Mouse (Mus musculus) liver, embryonic 11.5 days (tissue): ENCODE results near the gene Dnaic1. TPM values are rescaled to one million over a fixed set of nuclear protein-coding genes. Genes with fewer than 3 reads are reported as not detected.

Source experiments
- ATAC-seq: fragments of 200-750 bp; cut with Nextera tagmentation; replicated peaks from 2 replicates; pipeline ENCODE4 v1.8.0; 2017; ENCODE audit warnings: moderate number of reproducible peaks, mild to moderate bottlenecking, moderate TSS enrichment, moderate library complexity; ENCODE audit not compliant: low FRiP score
- DNase-seq: peaks from one replicate; pipeline ENCODE4 v3.0.0-alpha.2; 2017; ENCODE audit warnings: low spot score
- H3K27ac ChIP-seq: fragments of 300-500 bp; sonication (generic); 2 replicates; pipeline ENCODE4 v1.5.1; 2014; ENCODE audit warnings: mild to moderate bottlenecking, low read depth, low read length, control low read depth
- H3K27me3 ChIP-seq: fragments of 300-500 bp; sonication (generic); replicated peaks from 2 replicates; pipeline ENCODE4 v1.6.1; 2014; ENCODE audit warnings: low read length, mixed read lengths; ENCODE audit not compliant: control insufficient read depth, insufficient read depth
- H3K36me3 ChIP-seq: fragments of 300-500 bp; sonication (generic); 2 replicates; pipeline ENCODE4 v1.6.1; 2014; ENCODE audit warnings: mild to moderate bottlenecking, low read length, moderate library complexity, mixed read lengths; ENCODE audit not compliant: control insufficient read depth, insufficient read depth
- H3K4me1 ChIP-seq: fragments of 300-500 bp; sonication (generic); replicated peaks from 2 replicates; pipeline ENCODE4 v1.6.1; 2014; ENCODE audit warnings: low read length, mixed read lengths; ENCODE audit not compliant: control insufficient read depth, insufficient read depth
- H3K4me2 ChIP-seq: fragments of 300-500 bp; sonication (generic); 2 replicates; pipeline ENCODE4 v1.6.1; 2014; ENCODE audit warnings: mild to moderate bottlenecking, control low read depth, moderate library complexity
- H3K4me3 ChIP-seq: fragments of 300-500 bp; sonication (generic); 2 replicates; pipeline ENCODE4 v1.5.1; 2014; ENCODE audit warnings: low read depth, low read length, control low read depth
- H3K9ac ChIP-seq: fragments of 300-500 bp; sonication (generic); 2 replicates; pipeline ENCODE4 v1.6.1; 2014; ENCODE audit warnings: low read depth, low read length, control low read depth
- H3K9me3 ChIP-seq: fragments of 300-500 bp; sonication (generic); 2 replicates; pipeline ENCODE4 v1.6.1; 2016; ENCODE audit warnings: low read length, inconsistent platforms, mixed read lengths; ENCODE audit not compliant: control insufficient read depth
- WGBS: fragments of 180-500 bp; shearing (Covaris S2); extraction: QIAGEN DNeasy Blood & Tissue Kit; methylation state at CpG from one replicate; pipeline ENCODE4 v1.1.7; 2014; 5-methylcytosine and 5-hydroxymethylcytosine counted together
- polyA plus RNA-seq: library from polyadenylated mRNA; unstranded; fragments of >200 nt; fragmentation: Nextera tagmentation; extraction: Ambion mirVana; gene quantifications from 2 replicates; pipeline ENCODE4 v1.2.1, GENCODE M21; 2014

Dnaic1 gene
- polyA plus RNA-seq, 1 experiment from 2014 or later = 1.6 TPM

DNA sequence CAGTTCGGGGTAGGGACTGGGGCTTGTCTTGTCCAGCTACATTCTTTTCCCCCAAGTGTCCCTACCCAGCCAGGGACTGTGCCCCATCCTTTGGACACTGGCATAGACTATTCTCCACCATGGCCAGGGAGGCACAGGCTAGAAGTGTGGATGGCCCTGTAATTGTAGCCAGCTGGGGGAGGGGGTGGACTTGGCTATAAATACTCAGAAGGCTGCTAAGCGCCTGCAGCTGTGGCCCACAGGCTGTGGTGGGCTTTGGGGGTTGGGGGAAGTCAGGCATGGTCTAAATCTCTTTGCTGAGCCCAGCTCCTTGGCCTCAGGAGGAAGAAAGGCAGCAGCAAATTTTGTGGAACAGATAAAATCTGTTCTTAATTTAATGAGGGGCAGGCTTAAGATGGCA lies 66.3 kb downstream of the Dnaic1 start:
- peaks cover 19% of the 10 kb centered on the region for H3K27me3 ChIP-seq
- no peak overlapping the region for H3K27ac ChIP-seq
- H3K9ac ChIP-seq = no peak overlapping the region
- ATAC-seq = no peak
- no peak for DNase-seq
- 52% methylated on average over 2 of the region's 2 CpGs for WGBS
- no peak overlapping the region for H3K4me3 ChIP-seq
- H3K4me2 ChIP-seq = no peak overlapping the region
- peaks cover 18% of the 10 kb centered on the region for H3K4me1 ChIP-seq
- H3K9me3 ChIP-seq = no peaks in the 10 kb centered on the region
- H3K36me3 ChIP-seq = no peaks in the 10 kb centered on the region; the same call in 1 of the 2 replicates

- DNase-seq = no peak
- Histone ChIP-seq H3K9ac (no peak overlapping the region), H3K9me3 (no peaks in the 10 kb centered on the region), H3K27ac (no peak overlapping the region), H3K4me1 (peaks cover 15% of the 10 kb centered on the region), H3K36me3 (no peaks in the 10 kb centered on the region; the same call in 1 of the 2 replicates), H3K4me2 (no peak overlapping the region), H3K27me3 (peaks cover 19% of the 10 kb centered on the region), H3K4me3 (no peak overlapping the region)
- ATAC-seq = no peak
- WGBS = 32% methylated on average over 7 of the region's 7 CpGs
Measured at GRCm38 (mm10) chr4:41636366-41636765, 66.8 kb downstream of the Dnaic1 start.

GRCm38 (mm10) chr4:41636882-41637635 lies 67.5 kb downstream of the Dnaic1 start:
- Histone ChIP-seq H3K4me2 (no peak overlapping the region; the same call in 1 of the 2 replicates), H3K27me3 (peaks cover 19% of the 10 kb centered on the region)
- WGBS = 70% methylated on average over 10 of the region's 10 CpGs

GRCm38 (mm10) chr4:41638186-41638731 lies 68.7 kb downstream of the Dnaic1 start:
- Histone ChIP-seq H3K36me3 (no peaks in the 10 kb centered on the region; the same call in 1 of the 2 replicates), H3K4me3 (no peak overlapping the region), H3K27ac (no peak overlapping the region), H3K9me3 (no peaks in the 10 kb centered on the region), H3K4me1 (peaks cover 11% of the 10 kb centered on the region), H3K27me3 (peaks cover 19% of the 10 kb centered on the region), H3K9ac (no peak overlapping the region), H3K4me2 (no peak overlapping the region)
- 86% methylated on average over 10 of the region's 10 CpGs for WGBS
- no peak for DNase-seq
- ATAC-seq = no peak

More at GRCm38 (mm10) chr4:41636882-41637635, 67.5 kb downstream of the Dnaic1 start:
- H3K36me3 ChIP-seq = no peaks in the 10 kb centered on the region; the same call in 1 of the 2 replicates
- no peak for ATAC-seq
- DNase-seq = no peak
- peaks cover 11% of the 10 kb centered on the region for H3K4me1 ChIP-seq
- H3K9ac ChIP-seq = no peak overlapping the region
- no peak overlapping the region for H3K4me3 ChIP-seq
- H3K9me3 ChIP-seq = no peaks in the 10 kb centered on the region
- no peak overlapping the region for H3K27ac ChIP-seq

DNA sequence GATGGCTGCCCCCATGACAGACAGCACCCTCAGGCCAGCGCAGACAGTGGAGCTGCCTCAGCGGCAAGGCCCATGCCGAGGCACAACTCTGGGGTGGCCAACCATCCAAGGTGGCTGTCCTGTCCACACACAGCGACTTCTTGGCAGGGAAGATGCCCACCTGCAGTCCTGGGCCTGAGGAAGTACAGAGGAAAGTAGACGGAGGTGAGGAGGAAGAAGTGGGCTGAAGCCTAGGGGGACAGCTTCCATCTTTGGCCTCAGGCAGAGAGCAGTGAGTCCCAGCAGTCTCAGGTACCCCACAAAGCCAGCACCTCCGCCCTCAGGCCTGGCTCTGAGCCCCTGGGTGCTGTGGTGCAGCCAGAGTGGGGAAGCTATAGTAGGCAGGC lies 69.2 kb downstream of the Dnaic1 start:
- Histone ChIP-seq H3K4me1 (peaks cover 11% of the 10 kb centered on the region), H3K9ac (no peak overlapping the region), H3K27ac (no peak overlapping the region), H3K4me2 (no peak overlapping the region), H3K36me3 (no peaks in the 10 kb centered on the region), H3K27me3 (peaks cover 19% of the 10 kb centered on the region), H3K4me3 (no peak overlapping the region), H3K9me3 (no peaks in the 10 kb centered on the region)
- DNase-seq = no peak
- ATAC-seq = no peak
- 69% methylated on average over 6 of the region's 6 CpGs for WGBS

DNA sequence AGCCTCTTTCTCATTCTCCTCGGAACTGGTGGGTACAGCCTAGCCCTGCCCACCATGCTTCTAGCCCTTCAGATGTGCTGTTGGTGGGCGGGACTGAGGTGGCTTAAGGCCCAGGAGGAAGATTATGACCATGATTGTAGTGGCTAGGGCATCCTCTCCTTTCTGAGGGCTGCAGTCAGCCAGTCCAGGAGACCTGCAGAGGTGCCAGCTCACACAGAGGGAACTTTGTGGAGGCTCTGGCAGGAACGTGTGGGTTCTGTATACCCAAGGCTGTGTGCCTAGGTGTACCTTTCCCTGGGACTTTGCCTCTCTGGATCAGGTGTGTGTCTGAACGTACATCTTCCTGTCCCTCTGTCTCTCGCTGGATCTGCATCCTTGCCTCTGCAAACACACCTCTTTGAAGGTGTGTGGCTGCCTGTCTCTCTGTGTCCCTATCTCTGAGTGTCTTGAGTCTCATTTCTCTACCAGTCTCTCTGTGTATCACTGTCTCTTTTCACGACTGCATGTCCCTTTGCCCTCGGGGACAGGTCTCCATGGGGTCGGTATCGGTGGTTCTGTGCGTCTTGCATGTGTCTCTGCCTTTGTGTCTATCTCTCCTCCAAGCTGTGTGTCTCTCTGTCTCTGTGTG lies 69.8 kb downstream of the Dnaic1 start:
- no peak for DNase-seq
- Histone ChIP-seq H3K4me2 (peak overlapping the region; percentile 90), H3K4me3 (peak overlapping the region; percentile 54), H3K9me3 (no peaks in the 10 kb centered on the region), H3K4me1 (peaks cover 11% of the 10 kb centered on the region), H3K9ac (peak overlapping the region; percentile 68), H3K27me3 (peaks cover 19% of the 10 kb centered on the region), H3K36me3 (no peaks in the 10 kb centered on the region), H3K27ac (no peak overlapping the region)
- WGBS = 19% methylated on average over 10 of the region's 10 CpGs
- ATAC-seq = 0 out of 2 replicates have a peak, but pooled peaks have one; percentile 6

DNA sequence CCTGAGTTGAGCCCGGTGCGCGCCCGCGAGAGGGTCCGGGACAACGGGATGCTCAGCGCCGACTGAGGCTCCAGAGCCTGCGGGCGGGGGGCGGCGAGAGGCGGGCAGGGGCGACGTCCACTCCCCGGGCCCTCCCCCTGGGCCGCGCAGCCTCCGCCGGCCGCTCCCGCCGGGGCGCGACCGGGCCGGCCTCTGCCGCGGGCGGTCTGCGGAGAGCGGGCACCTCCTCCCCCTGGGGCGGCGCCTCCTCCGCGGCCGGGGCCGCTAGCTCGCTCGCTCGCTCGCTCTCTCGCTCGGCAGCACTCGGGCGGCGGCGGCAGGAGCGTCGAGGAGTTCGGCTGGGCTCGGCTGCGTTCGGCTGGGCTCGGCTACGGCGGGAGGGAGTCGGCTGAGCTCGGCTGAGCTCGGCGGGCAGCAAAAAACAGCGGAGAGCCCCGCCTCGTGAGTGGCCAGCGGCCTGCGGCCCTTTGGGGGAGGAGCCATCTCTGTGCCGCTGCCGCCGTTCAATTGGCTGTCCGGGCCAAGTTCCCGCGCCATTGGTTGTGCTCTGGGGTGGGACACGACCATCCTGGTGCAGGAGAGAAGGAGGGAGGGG lies 70.4 kb downstream of the Dnaic1 start, which contains the start of gene Enho:
Gene Enho, minus strand, starts transcription at position 412 of the 595 bp plus-strand sequence.
- DNase-seq (peak; percentile 95), ATAC-seq (peak; percentile 90)
- Histone ChIP-seq H3K4me2 (peak within 1 kb of the TSS; percentile 90), H3K27me3 (peaks cover 19% of the 10 kb centered on the region), H3K9me3 (no peaks in the 10 kb centered on the region), H3K4me1 (peaks cover 11% of the 10 kb centered on the region), H3K36me3 (no peaks in the 10 kb centered on the region), H3K27ac (no peak within 1 kb of the TSS), H3K4me3 (peak within 1 kb of the TSS; percentile 54), H3K9ac (peak within 1 kb of the TSS; percentile 68)
- WGBS = under 1% methylated on average over 53 of the region's 74 CpGs

DNA sequence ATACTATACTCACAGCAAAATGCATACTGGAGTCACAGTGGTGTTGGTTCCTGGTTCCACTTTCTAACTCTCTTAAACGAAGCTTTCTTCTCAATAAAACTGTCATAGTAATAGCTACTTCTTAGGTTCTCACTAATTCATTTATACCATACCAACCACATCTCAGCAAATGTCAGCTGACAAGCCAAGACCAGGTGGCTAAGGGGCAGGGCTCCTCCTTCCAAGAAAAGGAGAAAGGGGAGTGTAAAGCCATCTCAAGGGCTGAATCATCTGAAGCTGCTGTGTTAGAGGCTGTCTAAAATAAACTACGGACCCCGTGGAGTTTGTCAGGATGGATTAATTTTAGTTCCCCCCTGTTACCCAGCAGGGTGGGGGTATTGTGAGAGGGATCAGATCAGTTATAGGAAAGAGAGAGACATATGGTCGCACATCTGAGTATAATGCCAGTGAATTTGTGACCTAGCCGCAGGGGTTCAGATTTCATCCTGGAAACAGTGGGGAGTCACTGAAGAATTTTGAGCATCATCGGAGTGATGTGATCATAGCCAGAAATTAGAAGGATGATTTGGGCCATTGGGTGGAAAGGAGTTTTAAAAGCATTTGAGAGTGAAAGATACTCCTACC lies 71.7 kb downstream of the Dnaic1 start:
- Histone ChIP-seq H3K4me3 (no peak overlapping the region), H3K4me2 (no peak overlapping the region), H3K9me3 (no peaks in the 10 kb centered on the region), H3K36me3 (no peaks in the 10 kb centered on the region), H3K27me3 (peaks cover 19% of the 10 kb centered on the region), H3K4me1 (peaks cover 11% of the 10 kb centered on the region), H3K9ac (no peak overlapping the region), H3K27ac (no peak overlapping the region)
- no peak for DNase-seq
- ATAC-seq = no peak
- 80% methylated on average over 6 of the region's 6 CpGs for WGBS
